Mouse (Mus musculus): ENCODE data around the gene S100a4. TPM values are rescaled to one million over a fixed set of nuclear protein-coding genes. Genes with fewer than 3 reads are reported as not detected.

S100a4 gene
- not detected in 2 replicates for polyA plus RNA-seq (2012)

DNA sequence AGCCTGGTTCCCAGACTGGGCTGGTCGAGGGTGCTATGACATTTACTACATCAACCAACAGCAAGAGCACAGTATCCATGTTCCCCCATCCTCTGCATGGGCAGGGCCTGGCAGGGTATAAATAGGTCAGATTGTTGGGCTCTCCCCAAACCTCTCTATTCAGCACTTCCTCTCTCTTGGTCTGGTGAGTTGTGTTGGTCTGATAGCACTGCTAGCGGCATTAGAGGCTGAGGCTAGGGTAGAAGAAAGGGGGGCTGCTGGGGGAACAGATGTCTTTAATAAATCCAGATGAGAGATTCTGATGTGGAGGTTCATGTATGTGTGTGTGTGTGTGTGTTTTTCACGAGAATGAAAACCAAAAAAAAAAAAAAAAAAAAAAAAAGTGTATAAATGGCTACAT, at the start of gene S100a4:
Gene S100a4, plus strand, starts transcription at position 149 of the 400 bp plus-strand sequence.
- no peak for TF ChIP-seq TAL1 (IDR thresholded peaks at IDR 0.05; ENCODE audit: low read length)
- TF ChIP-seq GATA1 (IDR thresholded peaks at IDR 0.05; ENCODE audit: low read length) = no peak
- Histone ChIP-seq H3K4me3 (replicated peaks) (no peak within 1 kb of the TSS), H3K27me3 (ENCODE audit: control insufficient read depth) (no peaks in the 10 kb centered on the region), H3K36me3 (ENCODE audit: control insufficient read depth) (no peaks in the 10 kb centered on the region), H3K9me3 (ENCODE audit: control insufficient read depth, low read length) (no peaks in the 10 kb centered on the region), H3K4me1 (ENCODE audit: control insufficient read depth) (no peaks in the 10 kb centered on the region)

DNA sequence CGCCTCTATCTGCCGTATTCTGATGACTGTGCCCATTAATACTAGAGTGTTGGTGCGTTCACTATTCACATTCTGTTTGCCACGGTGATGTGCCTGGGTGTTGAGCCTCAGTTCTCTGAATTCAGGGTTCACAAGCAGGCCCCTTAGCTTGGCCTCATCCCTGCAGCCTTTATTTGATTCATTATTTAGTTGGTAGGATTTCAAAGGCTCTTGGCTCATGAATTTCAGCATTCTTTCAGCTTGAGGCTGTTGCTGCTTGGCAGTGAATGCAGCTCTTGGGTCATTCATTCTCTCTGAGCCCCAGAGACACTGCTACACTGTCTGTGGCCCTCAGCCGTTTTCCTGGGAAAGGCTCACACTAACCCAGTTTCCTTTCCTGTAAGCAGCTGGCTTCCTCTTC, 47.6 kb upstream of the S100a4 start:
- no peaks in the 10 kb centered on the region for H3K9me3 ChIP-seq (ENCODE audit: control insufficient read depth, low read length)
- no peaks in the 10 kb centered on the region for H3K4me1 ChIP-seq (ENCODE audit: control insufficient read depth)
- TF ChIP-seq TAL1 (IDR thresholded peaks at IDR 0.05; ENCODE audit: low read length) (no peak), GATA1 (IDR thresholded peaks at IDR 0.05; ENCODE audit: low read length) (no peak)
- H3K4me3 ChIP-seq (replicated peaks) = no peak overlapping the region
- no peaks in the 10 kb centered on the region for H3K27me3 ChIP-seq (ENCODE audit: control insufficient read depth)
- no peaks in the 10 kb centered on the region for H3K36me3 ChIP-seq (ENCODE audit: control insufficient read depth)

DNA sequence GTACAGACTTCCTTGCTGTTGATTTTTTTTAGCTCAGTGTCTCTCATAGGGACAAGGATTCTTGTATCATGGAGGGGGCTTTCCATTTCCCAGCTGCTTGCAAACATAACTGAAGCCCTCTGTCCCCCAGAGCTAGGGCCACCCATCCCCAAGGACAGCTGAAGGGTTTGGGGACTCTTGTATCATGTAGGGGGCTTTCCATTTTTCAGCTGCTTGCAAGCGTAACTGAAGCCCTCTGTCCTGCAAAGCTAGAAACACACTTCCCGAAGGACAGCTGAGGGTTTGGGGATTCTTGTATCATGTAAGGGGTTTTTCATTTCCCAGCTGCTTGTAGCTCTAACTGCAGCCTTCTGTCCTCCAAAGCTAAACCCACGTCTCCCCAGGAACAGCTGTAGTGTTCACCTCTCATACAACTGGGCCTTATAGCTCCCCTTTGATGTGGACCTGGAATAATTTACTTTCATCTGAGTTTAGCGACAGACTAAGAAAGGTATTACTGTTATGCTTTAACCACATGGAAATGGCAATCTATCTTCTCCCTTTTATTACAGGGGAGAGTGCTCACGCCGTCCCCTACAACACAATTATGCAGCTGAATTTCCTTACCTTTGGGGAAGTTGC, 43.5 kb upstream of the S100a4 start, which contains the start of gene S100a3:
Gene S100a3, plus strand, starts transcription at position 571 of the 621 bp plus-strand sequence.
- Histone ChIP-seq H3K9me3 (ENCODE audit: control insufficient read depth, low read length) (no peaks in the 10 kb centered on the region), H3K4me1 (ENCODE audit: control insufficient read depth) (no peaks in the 10 kb centered on the region), H3K36me3 (ENCODE audit: control insufficient read depth) (no peaks in the 10 kb centered on the region), H3K4me3 (replicated peaks) (no peak within 1 kb of the TSS), H3K27me3 (ENCODE audit: control insufficient read depth) (no peaks in the 10 kb centered on the region)
- TF ChIP-seq GATA1 (IDR thresholded peaks at IDR 0.05; ENCODE audit: low read length) (no peak), TAL1 (IDR thresholded peaks at IDR 0.05; ENCODE audit: low read length) (no peak)

DNA sequence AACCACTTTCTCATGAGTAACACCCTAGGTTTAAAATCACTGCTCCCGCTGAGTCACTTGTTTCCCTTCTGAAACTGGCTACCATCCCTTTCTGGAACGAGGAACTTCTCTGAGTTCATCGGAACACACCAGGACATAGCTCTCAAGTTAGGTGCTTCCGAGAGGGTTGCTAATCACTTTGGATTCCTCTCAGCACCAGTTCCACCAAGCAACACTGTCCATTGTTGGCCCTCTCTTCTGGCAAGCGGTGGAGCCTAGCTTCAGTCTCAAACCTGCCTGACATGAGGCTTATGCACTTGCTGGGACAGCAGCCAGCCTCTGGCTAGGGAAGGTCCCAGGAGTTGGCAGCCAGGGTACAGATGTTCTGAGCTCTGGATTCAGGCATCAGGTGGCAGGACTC, 28.9 kb upstream of the S100a4 start:
- TF ChIP-seq TAL1 (IDR thresholded peaks at IDR 0.05; ENCODE audit: low read length) = no peak
- no peak for TF ChIP-seq GATA1 (IDR thresholded peaks at IDR 0.05; ENCODE audit: low read length)
- no peaks in the 10 kb centered on the region for H3K36me3 ChIP-seq (ENCODE audit: control insufficient read depth)
- no peak overlapping the region for H3K4me3 ChIP-seq (replicated peaks)
- H3K9me3 ChIP-seq (ENCODE audit: control insufficient read depth, low read length) = no peaks in the 10 kb centered on the region
- H3K27me3 ChIP-seq (ENCODE audit: control insufficient read depth) = no peaks in the 10 kb centered on the region
- H3K4me1 ChIP-seq (ENCODE audit: control insufficient read depth) = no peaks in the 10 kb centered on the region

DNA sequence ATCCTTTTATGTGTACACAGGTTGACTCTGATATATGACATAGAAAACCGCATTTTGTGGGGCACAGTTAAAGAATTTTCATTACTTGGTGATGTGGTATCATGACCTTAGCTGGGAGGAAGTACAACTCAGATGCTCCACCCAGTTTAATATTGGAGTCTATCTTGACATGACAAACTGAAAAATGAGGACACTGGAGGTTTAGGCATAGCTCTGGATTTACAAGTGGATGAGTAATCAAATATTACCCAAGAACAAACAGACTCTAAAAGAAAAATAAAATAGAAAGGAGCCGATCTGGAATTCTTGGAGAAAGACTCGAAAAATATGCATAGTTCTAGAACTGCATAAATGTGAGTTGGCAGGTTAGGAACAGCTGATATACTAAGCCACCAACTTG, 28.3 kb upstream of the S100a4 start:
- no peaks in the 10 kb centered on the region for H3K36me3 ChIP-seq (ENCODE audit: control insufficient read depth)
- H3K4me1 ChIP-seq (ENCODE audit: control insufficient read depth) = no peaks in the 10 kb centered on the region
- TF ChIP-seq GATA1 (IDR thresholded peaks at IDR 0.05; ENCODE audit: low read length) (no peak), TAL1 (IDR thresholded peaks at IDR 0.05; ENCODE audit: low read length) (no peak)

DNA sequence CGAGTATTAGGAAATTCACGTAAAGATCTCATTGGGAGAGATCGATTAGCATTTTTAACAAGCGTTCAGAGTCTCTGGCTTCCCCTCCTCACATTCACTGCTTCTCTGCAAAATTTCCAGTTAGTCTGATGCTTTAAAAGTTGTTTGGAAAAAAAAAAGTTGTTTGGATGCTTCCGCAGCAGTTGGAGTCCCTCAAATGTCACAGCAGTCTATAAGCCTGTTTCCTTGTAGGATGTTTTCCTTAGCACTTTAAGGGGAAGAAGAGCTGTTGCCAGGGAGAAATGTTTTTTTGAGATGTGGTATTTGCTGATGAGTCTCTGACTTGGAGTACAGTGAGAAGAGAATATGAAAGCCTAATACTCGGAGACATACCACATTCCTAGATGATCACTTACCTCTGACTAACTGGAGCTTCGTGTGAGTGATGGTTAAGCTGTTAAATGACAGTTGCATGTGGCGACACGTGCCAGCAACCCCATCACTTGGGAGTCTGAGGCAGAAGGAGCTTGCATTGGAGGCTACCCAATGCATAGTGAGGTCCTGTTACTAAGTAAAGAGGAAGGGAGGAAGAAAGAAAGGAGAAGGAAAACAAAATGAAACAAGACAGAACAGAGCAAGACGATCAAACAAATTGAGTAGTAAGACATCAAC, 27.1 kb upstream of the S100a4 start:
- TF ChIP-seq GATA1 (IDR thresholded peaks at IDR 0.05; ENCODE audit: low read length) (no peak), TAL1 (IDR thresholded peaks at IDR 0.05; ENCODE audit: low read length) (no peak)
- H3K4me1 ChIP-seq (ENCODE audit: control insufficient read depth) = no peaks in the 10 kb centered on the region
- no peaks in the 10 kb centered on the region for H3K27me3 ChIP-seq (ENCODE audit: control insufficient read depth)
- no peaks in the 10 kb centered on the region for H3K9me3 ChIP-seq (ENCODE audit: control insufficient read depth, low read length)
- H3K36me3 ChIP-seq (ENCODE audit: control insufficient read depth) = no peaks in the 10 kb centered on the region
- no peak overlapping the region for H3K4me3 ChIP-seq (replicated peaks)

More for the DNA sequence above, 28.3 kb upstream of the S100a4 start:
- Histone ChIP-seq H3K9me3 (ENCODE audit: control insufficient read depth, low read length) (no peaks in the 10 kb centered on the region), H3K4me3 (replicated peaks) (no peak overlapping the region), H3K27me3 (ENCODE audit: control insufficient read depth) (no peaks in the 10 kb centered on the region)

DNA sequence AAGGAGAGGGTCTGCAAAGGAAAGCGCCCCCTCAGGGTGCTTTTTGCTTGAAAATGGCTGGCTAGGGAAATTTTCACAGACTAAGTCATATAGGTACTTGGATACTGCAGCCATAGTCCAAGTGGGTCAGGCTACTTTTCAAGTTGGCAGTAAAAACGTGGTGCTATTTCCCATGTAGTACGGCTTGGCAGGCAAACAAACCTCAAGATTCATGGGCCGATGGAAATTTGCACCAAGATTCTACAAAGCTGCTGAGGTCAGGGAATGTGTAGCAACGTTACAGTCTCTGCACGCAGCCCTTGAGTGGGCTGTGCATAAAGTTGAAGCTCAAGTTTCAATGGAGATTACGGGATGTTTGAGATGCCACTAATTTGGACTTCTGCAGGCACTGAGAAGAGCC, 24.1 kb upstream of the S100a4 start:
- Histone ChIP-seq H3K4me1 (ENCODE audit: control insufficient read depth) (no peaks in the 10 kb centered on the region), H3K36me3 (ENCODE audit: control insufficient read depth) (no peaks in the 10 kb centered on the region), H3K4me3 (replicated peaks) (no peak overlapping the region), H3K9me3 (ENCODE audit: control insufficient read depth, low read length) (no peaks in the 10 kb centered on the region), H3K27me3 (ENCODE audit: control insufficient read depth) (no peaks in the 10 kb centered on the region)
- TF ChIP-seq GATA1 (IDR thresholded peaks at IDR 0.05; ENCODE audit: low read length) (no peak), TAL1 (IDR thresholded peaks at IDR 0.05; ENCODE audit: low read length) (no peak)

DNA sequence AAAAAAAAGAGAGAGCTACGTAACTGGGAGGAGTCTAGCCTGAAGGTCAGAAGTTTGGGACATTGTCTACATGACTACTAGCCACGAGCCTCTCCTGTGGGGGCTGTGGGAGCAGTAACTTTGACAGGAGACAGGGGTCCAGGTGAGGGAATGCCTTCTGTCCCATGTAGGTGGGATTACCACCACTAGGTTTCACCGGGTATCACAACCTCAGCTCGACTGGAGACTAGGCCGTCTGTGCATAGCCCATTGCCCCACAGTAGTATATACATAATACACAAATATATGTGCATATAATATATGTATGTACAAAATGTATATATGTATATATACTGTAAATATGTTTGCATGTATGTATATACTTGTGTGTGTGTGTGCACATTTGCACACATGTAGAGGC, 22.4 kb upstream of the S100a4 start:
- H3K9me3 ChIP-seq (ENCODE audit: control insufficient read depth, low read length) = no peaks in the 10 kb centered on the region
- TF ChIP-seq TAL1 (IDR thresholded peaks at IDR 0.05; ENCODE audit: low read length) (no peak), GATA1 (IDR thresholded peaks at IDR 0.05; ENCODE audit: low read length) (no peak)
- H3K27me3 ChIP-seq (ENCODE audit: control insufficient read depth) = no peaks in the 10 kb centered on the region
- no peaks in the 10 kb centered on the region for H3K36me3 ChIP-seq (ENCODE audit: control insufficient read depth)
- H3K4me3 ChIP-seq (replicated peaks) = no peak overlapping the region
- no peaks in the 10 kb centered on the region for H3K4me1 ChIP-seq (ENCODE audit: control insufficient read depth)

DNA sequence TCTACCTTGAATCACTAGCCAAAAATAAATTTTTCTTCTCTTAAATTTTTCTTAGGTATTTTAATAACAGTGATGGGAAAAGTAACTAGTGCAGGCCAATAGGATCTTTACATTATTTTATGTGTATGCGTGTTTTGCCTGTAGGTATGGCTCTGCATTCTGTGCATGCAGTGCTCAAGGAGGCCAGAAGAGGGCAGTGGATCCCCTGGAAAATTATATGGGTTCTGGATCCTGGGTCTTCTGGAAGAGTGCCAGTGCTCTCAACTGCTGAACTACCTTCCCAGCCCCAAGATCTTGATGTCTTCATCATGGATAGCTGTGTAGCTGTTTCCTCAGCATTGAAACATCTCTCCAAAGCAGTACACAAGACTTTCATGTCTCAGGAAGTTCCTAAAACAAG, 21.4 kb upstream of the S100a4 start:
- Histone ChIP-seq H3K4me1 (ENCODE audit: control insufficient read depth) (no peaks in the 10 kb centered on the region), H3K27me3 (ENCODE audit: control insufficient read depth) (no peaks in the 10 kb centered on the region), H3K4me3 (replicated peaks) (no peak overlapping the region), H3K9me3 (ENCODE audit: control insufficient read depth, low read length) (no peaks in the 10 kb centered on the region), H3K36me3 (ENCODE audit: control insufficient read depth) (no peaks in the 10 kb centered on the region)
- TF ChIP-seq GATA1 (IDR thresholded peaks at IDR 0.05; ENCODE audit: low read length) (no peak), TAL1 (IDR thresholded peaks at IDR 0.05; ENCODE audit: low read length) (no peak)
